9 mouse cellular contexts compared by ENCODE assay signal in the genomic region with DNA sequence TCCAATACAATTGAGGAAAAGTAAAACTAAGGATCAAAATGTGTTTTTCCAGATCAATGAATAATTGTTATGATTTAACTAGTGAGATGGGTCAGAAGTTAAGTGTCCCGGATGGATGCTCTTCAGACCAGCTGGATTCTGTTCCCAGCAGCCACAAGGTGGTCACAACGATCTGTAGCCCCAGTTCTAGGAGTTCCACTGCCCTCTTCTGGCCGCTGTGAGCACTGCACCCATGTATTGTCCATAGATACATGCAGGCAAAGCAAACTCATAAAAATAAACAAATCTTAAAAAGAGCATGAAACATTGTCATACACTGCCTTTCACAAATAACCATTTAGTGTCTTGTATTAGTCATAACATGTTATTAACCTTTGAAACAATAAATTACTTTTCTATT.
DNase-seq lines count a peak whose midpoint lies in the region; ATAC-seq and TF ChIP-seq lines count a peak whose summit lies in the region.
"Had no signal": no experiment of that assay in that cellular context is flagged by ENCODE, and none has a peak within 500 bp of the region (broad histone marks: within the 10 kb centered on the region; RNA-seq: fewer than 3 reads in every experiment).

No protein-coding gene starts in this region.

- no peaks in the 10 kb centered on the region for H3K36me3 ChIP-seq in liver, adult 2 months (ENCODE audit: control insufficient read depth, insufficient read depth, low read length)
- no peaks in the 10 kb centered on the region for H3K36me3 ChIP-seq in liver, embryonic 11.5 days (ENCODE audit: control insufficient read depth, insufficient read depth, low read length)
- no peaks in the 10 kb centered on the region for H3K36me3 ChIP-seq in stomach, postnatal 0 days (ENCODE audit: control insufficient read depth, insufficient read depth, low read length)
- H3K36me3 ChIP-seq in forebrain, embryonic 15.5 days = no peaks in the 10 kb centered on the region
- H3K36me3 ChIP-seq: neural tube, embryonic 12.5 days had no signal

- no peaks in the 10 kb centered on the region for H3K9me3 ChIP-seq in liver, embryonic 11.5 days (ENCODE audit: control insufficient read depth, low read length)
- H3K9me3 ChIP-seq in stomach, postnatal 0 days (ENCODE audit: control insufficient read depth, low read length) = no peaks in the 10 kb centered on the region
- no peaks in the 10 kb centered on the region for H3K9me3 ChIP-seq in forebrain, embryonic 15.5 days

- no peak overlapping the region for H3K27ac ChIP-seq in liver, adult 2 months (replicated peaks; ENCODE audit: insufficient read depth, low read depth, low read length)
- no peak overlapping the region for H3K27ac ChIP-seq in liver, embryonic 11.5 days (ENCODE audit: low read depth, low read length)
- H3K27ac ChIP-seq in stomach, postnatal 0 days (replicated peaks) = no peak overlapping the region
- no peak overlapping the region for H3K27ac ChIP-seq in forebrain, embryonic 15.5 days (replicated peaks)
- H3K27ac ChIP-seq: neural tube, embryonic 12.5 days had no signal

- no peaks in the 10 kb centered on the region for H3K79me2 ChIP-seq in liver, adult 2 months (ENCODE audit: control insufficient read depth, insufficient read depth, low read length)

- peak; percentile 3 for DNase-seq in cerebellum, adult 8-10 months
- DNase-seq in cerebellum, adult 11 months = no peak
- peak; percentile 3 for DNase-seq in liver, adult 2 months (ENCODE audit: extremely low read depth, low read depth, low spot score)
- no peak for DNase-seq in liver, embryonic 11.5 days (ENCODE audit: low spot score)
- DNase-seq in cerebellum, postnatal 14 days = peak; percentile 18 to 48
- peak; percentile 16 for DNase-seq in stomach, postnatal 0 days (ENCODE audit: low spot score)
- no peak for DNase-seq in left cerebral cortex, postnatal 25 days (ENCODE audit: low spot score in 2 of 2)

- intact Hi-C loops in left cerebral cortex, postnatal 25 days (cut with DNase I) = no loop called here

- ATAC-seq in liver, embryonic 11.5 days (replicated peaks; ENCODE audit: low FRiP score) = no peak
- ATAC-seq in stomach, postnatal 0 days (ENCODE audit: low FRiP score, low TSS enrichment) = no peak
- ATAC-seq in forebrain, embryonic 15.5 days (replicated peaks) = no peak

- TF ChIP-seq EP300 in stomach, postnatal 0 days (optimal IDR thresholded peaks at IDR 0.05) = no peak

- no peak overlapping the region for H3K9ac ChIP-seq in liver, adult 2 months (ENCODE audit: low read depth, low read length)
- no peak overlapping the region for H3K9ac ChIP-seq in liver, embryonic 11.5 days (ENCODE audit: low read depth, low read length)
- H3K9ac ChIP-seq in stomach, postnatal 0 days (ENCODE audit: low read length) = no peak overlapping the region
- no peak overlapping the region for H3K9ac ChIP-seq in forebrain, embryonic 15.5 days (replicated peaks)
- H3K9ac ChIP-seq: neural tube, embryonic 12.5 days had no signal

- TF ChIP-seq CTCF in liver, adult 2 months (IDR thresholded peaks at IDR 0.05; ENCODE audit: low read depth, low read length) = peak; percentile 84
- peak; percentile 67 for TF ChIP-seq CTCF in stomach, postnatal 0 days (IDR thresholded peaks at IDR 0.05; ENCODE audit: low read depth)

- no peak overlapping the region for H3K4me2 ChIP-seq in liver, embryonic 11.5 days
- no peak overlapping the region for H3K4me2 ChIP-seq in stomach, postnatal 0 days (replicated peaks; ENCODE audit: low read depth)
- no peak overlapping the region for H3K4me2 ChIP-seq in forebrain, embryonic 15.5 days (replicated peaks)
- H3K4me2 ChIP-seq: neural tube, embryonic 12.5 days had no signal

- 62% methylated on average over 3 of the region's 3 CpGs for WGBS in liver, adult 2 months
- 49% methylated on average over 3 of the region's 3 CpGs for WGBS in liver, embryonic 11.5 days
- WGBS in stomach, postnatal 0 days = 64% methylated on average over 3 of the region's 3 CpGs
- 59% methylated on average over 3 of the region's 3 CpGs for WGBS in forebrain, embryonic 15.5 days

- H3K4me1 ChIP-seq in liver, adult 2 months (ENCODE audit: control insufficient read depth, insufficient read depth, low read length) = no peaks in the 10 kb centered on the region
- no peaks in the 10 kb centered on the region for H3K4me1 ChIP-seq in liver, embryonic 11.5 days (replicated peaks; ENCODE audit: control insufficient read depth, insufficient read depth, low read length)
- H3K4me1 ChIP-seq in stomach, postnatal 0 days (replicated peaks; ENCODE audit: control insufficient read depth, insufficient read depth) = no peaks in the 10 kb centered on the region
- H3K4me1 ChIP-seq in forebrain, embryonic 15.5 days = no peaks in the 10 kb centered on the region
- H3K4me1 ChIP-seq: neural tube, embryonic 12.5 days had no signal

- no peaks in the 10 kb centered on the region for H3K27me3 ChIP-seq in liver, adult 2 months (ENCODE audit: control insufficient read depth, insufficient read depth, low read length)
- H3K27me3 ChIP-seq in liver, embryonic 11.5 days (replicated peaks; ENCODE audit: control insufficient read depth, insufficient read depth, low read length) = no peaks in the 10 kb centered on the region
- no peaks in the 10 kb centered on the region for H3K27me3 ChIP-seq in stomach, postnatal 0 days (ENCODE audit: control insufficient read depth, insufficient read depth, low read length)
- H3K27me3 ChIP-seq in forebrain, embryonic 15.5 days = no peaks in the 10 kb centered on the region
- H3K27me3 ChIP-seq: neural tube, embryonic 12.5 days had no signal

- no peak for TF ChIP-seq POLR2A in liver, adult 2 months (IDR thresholded peaks at IDR 0.05; ENCODE audit: extremely low read depth, insufficient read depth, low read length)

- H3K4me3 ChIP-seq in liver, adult 2 months (ENCODE audit: insufficient read depth, low read depth, low read length) = no peak overlapping the region
- no peak overlapping the region for H3K4me3 ChIP-seq in liver, embryonic 11.5 days (ENCODE audit: low read depth, low read length)
- H3K4me3 ChIP-seq in stomach, postnatal 0 days (ENCODE audit: low read depth, low read length) = no peak overlapping the region
- H3K4me3 ChIP-seq in forebrain, embryonic 15.5 days = no peak overlapping the region
- H3K4me3 ChIP-seq: neural tube, embryonic 12.5 days had no signal

Comparison
In these comparisons a context has a peak if more than half of its experiments do, and no peak if none do; other contexts are left out.
1. DNase-seq: peak in cerebellum, adult 8-10 months (single experiment), liver, adult 2 months (single experiment), cerebellum, postnatal 14 days (2 of 2) and stomach, postnatal 0 days (single experiment); none in cerebellum, adult 11 months (single experiment), liver, embryonic 11.5 days (single experiment) and left cerebral cortex, postnatal 25 days (0 of 2).